Mouse (Mus musculus) CD8-positive naive resting alpha-beta T cell, adult 2 months (primary cell): ENCODE results near the gene Ahnak2.
"Not testable (repeated sequence)": the region's sequence is repeated elsewhere in the genome, so short reads cannot be mapped to it uniquely, and the experiment has no call there.

Experiments used
- DNase-seq, 2 experiments: peaks; one replicate each; pipeline ENCODE4 v3.0.0; 2022; ENCODE audit warnings: low read depth in 2 of 2, low spot score in 2 of 2

The Ahnak2 gene

DNA sequence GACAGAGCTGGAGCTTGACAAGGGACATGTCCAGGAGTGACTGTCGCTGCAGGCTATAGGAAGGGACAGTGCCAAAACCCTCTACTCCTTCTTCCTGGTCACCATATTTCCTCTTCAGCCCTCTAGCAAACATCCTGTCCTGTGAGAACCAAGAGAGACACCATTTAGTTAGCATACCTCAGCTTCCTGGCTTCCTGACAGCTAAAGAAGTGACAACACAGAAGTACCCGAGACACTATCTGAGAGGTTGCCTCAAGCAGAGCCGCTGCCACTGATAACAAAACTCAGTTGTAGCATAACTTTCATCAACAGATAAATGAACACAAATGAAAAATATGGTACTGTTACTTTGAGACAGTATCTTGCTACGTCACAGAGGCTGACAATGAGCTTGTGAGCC lies 19.5 kb upstream of the Ahnak2 start:
- DNase-seq = no peak

- no peak for DNase-seq
Measured at GRCm38 (mm10) chr12:112821216-112821615, 18.8 kb upstream of the Ahnak2 start.

GRCm38 (mm10) chr12:112820401-112820999 lies 18.0 kb upstream of the Ahnak2 start:
- no peak for DNase-seq

DNA sequence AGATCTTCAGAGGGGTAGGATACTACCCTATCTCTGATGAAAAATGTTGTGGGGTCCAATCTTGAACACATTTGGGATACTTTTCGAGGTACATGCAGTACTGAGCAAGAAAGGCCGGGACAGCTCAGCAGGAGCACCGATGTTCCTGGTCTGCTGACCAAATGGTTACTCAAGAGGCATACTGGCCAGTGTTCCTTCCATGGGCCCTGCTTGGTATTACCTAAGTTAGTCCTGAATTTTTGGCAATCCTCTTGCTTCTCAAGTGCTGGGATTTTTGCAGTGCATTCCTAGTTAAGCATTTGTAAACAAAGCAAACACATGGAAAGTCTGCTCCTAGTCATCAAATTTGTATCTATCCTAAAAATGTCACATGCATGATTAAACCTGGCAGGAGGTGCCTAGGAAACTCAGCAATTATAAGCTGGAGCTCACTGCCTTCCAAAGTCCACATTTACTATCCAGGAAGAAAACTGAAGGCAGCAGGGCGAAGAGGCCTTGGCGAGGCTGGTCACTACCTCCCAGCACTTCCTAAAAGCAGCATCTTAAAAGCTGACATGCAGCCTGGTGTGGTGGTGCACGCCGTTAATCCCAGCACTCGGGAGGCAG lies 16.7 kb upstream of the Ahnak2 start:
- DNase-seq = no peak

DNA sequence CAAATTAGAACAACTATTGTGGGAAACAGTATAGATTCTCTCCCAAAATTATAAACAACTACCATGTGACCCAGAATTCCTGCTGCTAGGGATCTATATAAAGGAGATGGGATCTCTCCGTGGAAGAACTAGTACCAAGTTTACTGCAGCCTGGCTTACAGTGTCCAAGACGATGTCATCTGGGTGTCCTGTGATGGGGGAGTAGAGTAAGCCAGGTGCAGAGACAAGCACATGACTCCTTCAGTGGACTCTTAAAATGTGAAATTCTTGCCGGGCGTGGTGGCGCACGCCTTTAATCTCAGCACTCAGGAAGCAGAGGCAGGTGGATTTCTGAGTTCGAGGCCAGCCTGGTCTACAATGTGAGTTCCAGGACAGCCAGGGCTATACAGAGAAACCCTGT lies 14.4 kb upstream of the Ahnak2 start:
- not testable (repeated sequence) for DNase-seq

GRCm38 (mm10) chr12:112816294-112816693 lies 13.8 kb upstream of the Ahnak2 start:
- peak; percentile 49 to 71 for DNase-seq

GRCm38 (mm10) chr12:112814682-112815470 lies 12.4 kb upstream of the Ahnak2 start:
- DNase-seq = no peak

DNA sequence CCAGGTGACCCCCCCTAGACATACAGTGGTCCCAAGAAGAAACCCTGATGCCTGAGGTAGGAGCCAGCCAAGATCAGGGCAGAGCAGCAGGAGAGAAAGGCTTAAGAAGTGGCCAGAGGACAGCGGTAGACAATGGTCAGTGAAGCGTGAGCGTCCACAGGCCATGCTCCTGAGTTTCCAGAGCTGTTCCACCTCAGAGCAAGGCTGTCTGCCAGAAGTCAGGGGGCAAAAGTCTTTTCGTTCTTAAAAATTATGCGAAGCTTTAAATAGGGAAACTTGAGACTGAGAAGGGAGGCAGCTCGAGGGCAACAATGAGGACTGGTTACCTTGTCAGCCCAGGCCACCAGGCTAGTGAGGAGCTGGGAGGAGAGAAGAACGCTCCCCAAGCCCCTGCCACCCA lies 10.9 kb upstream of the Ahnak2 start:
- DNase-seq = no peak

DNA sequence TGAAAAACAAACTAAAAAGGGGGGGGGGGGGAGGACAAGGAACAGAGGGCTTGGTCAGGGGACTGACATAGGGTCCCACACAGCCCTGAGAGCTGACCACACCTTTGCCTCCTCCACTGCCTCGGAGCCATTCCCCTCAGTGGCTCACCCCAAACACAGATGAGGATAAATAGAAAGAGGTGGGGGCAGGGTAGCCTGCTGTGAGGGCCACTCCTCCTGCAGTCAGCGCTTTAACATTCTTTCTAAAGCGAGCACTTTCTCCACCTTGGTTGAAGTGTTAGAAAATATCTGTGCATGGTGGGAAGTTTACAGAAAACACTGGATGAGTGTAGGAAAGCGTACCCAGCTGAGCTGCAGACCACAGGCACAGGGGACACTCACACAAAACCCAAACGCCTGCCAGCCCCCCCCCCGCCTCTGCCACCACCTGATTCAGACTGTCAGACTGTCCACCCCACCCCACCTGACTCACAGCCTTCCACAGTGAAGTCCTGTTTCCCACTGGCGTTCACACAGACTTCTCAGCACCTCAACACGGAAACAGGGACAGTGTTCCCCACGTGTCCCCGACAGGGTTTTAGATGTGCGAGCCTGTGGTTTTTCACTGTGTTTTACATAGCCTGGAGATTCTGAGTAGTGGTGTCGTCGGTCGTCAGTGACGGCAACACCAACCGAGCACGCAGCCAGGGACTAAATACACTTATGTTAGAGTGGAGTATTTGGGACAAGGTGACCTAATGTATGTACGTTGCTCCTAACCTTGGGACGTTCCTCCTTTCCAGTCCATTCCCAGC lies 7.8 kb upstream of the Ahnak2 start:
- no peak for DNase-seq

DNA sequence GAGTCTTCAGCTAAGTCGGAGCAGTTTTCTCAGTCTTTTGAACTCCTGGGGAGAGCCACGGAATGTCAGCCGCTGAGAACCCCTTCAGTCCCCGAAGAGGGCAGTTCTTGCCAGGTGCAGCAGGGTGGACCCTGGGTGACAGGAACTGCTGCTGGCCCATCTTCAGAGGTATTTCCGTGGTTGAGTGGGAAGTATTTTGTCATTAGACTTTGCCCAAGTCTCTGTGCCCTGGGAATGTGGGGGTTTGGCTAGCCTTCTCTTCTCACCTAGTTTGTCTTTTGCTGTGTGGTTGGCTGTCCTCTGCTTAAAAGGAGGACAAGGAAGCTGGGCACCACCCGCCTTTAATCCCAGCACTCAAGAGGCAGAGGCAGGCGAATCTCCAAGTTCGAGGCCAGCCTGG lies 7.2 kb upstream of the Ahnak2 start:
- no peak for DNase-seq

GRCm38 (mm10) chr12:112808587-112809364 lies 6.3 kb upstream of the Ahnak2 start, which contains the start of gene Clba1:
TSS of gene Clba1 (plus strand) at chr12:112808937.
- DNase-seq = peak; percentile 78 to 84

DNA sequence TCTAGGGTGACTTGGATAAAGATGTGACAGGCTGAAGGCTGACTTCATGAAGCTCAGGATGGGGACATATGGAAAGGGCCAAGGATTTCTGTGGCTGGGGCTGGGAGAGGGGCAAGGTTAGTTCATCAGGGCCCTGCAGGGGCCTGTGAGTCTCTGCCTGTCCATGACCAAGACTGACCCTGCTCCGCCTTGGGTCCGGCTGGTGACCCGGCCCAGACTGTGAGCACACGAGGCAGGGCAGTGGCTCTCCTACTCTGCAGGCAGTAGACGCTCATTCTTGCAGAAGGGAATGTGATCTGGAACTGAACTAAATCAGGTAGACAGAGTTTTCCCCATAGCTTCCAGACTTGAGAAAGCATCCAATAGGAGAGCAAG lies 5.7 kb upstream of the Ahnak2 start:
- DNase-seq = no peak

GRCm38 (mm10) chr12:112807796-112808195 lies 5.3 kb upstream of the Ahnak2 start:
- no peak for DNase-seq

DNA sequence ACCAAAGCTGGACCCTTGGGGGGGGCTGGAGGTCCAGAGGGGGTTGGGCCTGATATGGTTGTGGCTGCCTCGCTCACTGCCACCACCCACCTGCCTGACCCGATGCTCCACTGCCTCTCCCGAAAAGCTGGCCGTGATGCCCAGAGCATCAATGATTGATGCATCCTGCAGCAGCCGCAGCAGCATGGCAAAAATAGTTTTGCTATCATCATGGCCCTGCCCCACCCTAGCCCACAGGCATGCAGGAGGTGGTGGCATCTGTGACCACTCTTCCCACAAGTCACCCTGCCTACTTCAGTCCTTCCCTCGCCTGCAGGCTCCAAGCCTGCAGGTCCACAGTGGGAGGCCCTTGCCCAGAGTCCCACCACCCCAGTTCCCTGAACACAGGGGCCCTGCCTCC lies 3.6 kb upstream of the Ahnak2 start:
- DNase-seq = no peak

- no peak for DNase-seq
Measured at GRCm38 (mm10) chr12:112804046-112804445, 1.6 kb upstream of the Ahnak2 start.

- no peak for DNase-seq
Measured at GRCm38 (mm10) chr12:112802917-112803316, 460 bp upstream of the Ahnak2 start.

DNA sequence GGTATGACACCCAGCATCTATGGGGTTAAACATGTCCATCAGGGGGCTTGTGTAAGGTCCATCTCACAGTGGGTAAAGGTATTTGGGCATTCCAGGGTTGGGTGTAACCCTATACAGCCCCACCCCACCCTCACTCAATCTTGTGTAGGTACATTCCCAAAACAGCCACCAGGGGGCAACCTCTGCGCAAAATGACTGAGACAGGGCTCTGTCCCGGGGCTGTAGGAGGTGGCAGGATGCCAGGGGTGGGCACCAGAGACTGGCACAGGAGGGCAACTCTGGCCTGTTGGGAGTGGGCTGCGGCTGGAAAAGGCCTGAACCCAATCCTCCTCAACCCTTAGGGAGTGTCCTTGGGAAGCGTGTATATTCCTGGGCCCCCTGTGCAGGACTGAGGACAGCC lies 2.0 kb downstream of the Ahnak2 start:
- peak; percentile 81 to 89 for DNase-seq

DNA sequence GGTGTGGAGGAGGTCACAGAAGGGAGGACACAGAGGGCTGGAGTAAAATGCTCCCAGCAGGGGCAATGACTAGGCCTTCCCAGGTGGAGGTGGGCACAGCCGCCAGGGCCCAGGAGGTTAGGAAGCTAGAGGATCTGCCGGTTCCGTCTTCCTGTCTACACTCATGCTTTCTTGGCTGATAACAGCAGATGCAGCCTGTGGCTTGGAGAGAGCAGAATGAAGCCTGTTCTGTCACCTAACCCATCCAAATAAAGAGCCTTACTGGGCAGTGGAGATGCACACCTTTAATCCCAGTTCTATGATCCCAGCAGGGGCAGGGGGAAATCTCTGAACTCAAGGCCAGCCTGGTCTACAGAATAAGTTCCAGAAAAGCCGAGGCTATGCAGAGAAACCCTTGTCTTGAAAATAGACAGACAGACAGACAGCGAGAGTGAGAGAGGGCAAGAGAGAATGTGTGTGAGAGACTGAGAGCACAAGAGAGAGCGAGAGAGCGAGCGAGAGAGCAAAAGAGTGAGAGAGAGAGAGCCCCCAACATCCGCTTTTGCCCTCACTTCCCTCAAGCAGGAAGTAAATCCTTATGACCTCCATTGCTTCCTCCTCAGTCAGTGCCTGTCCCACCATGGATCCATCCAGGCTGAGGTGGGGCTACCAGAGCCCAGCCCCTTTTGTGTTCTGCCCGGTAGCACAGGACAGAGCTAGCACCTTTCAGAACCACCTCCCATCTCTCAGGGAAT lies 3.1 kb downstream of the Ahnak2 start:
- no peak for DNase-seq

GRCm38 (mm10) chr12:112798716-112799115 lies 3.7 kb downstream of the Ahnak2 start:
- DNase-seq = no peak

DNA sequence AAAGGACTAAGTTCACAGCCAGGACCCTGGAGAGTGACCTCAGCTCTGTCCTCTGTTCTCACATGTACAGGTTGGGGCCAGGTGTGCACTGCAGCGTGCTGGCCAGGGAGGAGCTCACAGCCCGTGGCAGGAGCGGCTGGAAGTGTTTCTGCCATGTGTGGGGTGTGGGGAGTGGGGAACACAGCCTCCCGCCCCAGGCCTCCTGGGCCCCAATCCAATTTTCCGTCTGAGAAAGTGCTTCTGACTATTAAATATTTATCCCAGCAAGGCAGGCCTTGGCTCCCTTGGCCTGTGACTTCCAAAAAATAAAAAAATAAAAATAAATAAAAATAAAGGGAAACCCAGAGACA lies 4.2 kb downstream of the Ahnak2 start:
- no peak for DNase-seq
